Mouse (Mus musculus) mouse embryonic stem cell (cell line): Measurements from ENCODE around the gene Taf5.

Experiments
- in situ Hi-C, 2 experiments: fragments of 300-500 bp; cut with MboI; formaldehyde crosslinking; loops; 1 replicate in 1 of 2; 3 replicates in 1 of 2; pipeline ENCODE4 v1.14.3; 2019 to 2020; ENCODE audit warnings: low sequenced_read_pairs in 2 of 2, low pct_unique_long_range_greater_than_20kb in 1 of 2, mixed read lengths in 1 of 2; ENCODE audit not compliant: unreplicated experiment in 1 of 2

Taf5 gene

GRCm38 (mm10) chr19:47067096-47067882 is at the start of gene Taf5:
TSS of gene Taf5 (plus strand) at chr19:47067746.
- in situ Hi-C loops: no loop called here

- in situ Hi-C loops: no loop called here
Measured at GRCm38 (mm10) chr19:47017831-47018230, 49.7 kb upstream of the Taf5 start.

- in situ Hi-C loops: no loop called here
Measured at GRCm38 (mm10) chr19:47018330-47018729, 49.2 kb upstream of the Taf5 start.

GRCm38 (mm10) chr19:47019326-47019725 is 48.2 kb upstream of the Taf5 start:
- in situ Hi-C loops: no loop called here

DNA sequence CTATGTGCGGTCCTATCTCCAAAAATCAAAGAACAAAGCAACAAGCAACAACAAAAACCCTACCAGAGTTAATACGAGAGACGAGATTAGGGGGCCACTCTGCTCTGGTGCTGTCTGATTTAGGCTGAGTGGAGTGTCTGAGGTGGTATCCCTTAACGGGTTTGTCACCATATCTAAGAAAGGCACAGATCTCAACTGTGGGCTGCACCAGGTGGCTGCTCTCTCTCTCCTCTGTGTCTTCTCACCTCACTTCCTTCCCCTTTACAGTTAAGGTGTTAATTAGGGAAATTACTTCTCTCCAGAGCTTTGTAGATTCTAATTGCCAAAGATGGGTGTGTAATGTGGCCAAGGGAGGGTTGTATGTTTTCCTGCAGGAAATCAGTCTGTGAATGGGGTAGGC is 44.8 kb upstream of the Taf5 start:
- in situ Hi-C loops: no loop called here

DNA sequence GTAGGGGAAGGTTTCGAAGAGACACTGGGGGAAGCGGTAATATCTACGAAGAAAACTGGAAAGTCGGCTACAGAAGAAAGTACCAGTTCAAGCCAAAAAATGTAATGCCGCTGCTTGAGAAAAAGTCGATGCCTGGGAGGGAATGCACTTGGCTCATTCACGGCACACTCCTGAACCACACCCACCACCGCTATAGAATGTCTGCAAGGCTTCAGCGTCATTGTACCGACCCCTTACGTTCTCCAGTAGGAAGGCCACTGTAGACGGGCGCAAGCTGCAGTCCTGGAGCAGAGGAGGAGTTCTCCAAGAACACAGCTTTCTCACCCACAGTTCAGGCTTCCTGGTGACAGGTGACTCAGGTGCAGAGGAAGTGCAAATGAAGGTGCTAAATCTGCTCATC is 44.0 kb upstream of the Taf5 start:
- in situ Hi-C loops: no loop called here

DNA sequence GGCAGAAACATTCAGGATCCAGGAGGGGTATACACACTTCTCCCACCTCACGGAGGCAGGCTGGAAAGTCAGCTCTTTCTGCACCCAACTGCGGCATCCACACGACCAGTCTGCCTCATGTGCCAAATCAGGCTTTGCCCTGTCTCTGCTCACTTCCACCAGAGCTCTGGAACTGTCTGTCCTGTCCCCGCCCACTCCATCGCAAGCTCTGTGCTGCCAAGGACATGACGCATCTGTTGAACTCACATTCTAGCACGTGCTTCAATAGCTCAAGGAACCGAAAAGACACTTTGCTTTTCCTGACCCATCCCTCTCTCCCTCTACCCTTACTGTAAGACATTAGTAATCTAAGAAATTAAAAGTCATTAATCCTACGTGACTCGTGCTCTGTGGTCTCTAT is 42.6 kb upstream of the Taf5 start:
- in situ Hi-C loops: no loop called here

DNA sequence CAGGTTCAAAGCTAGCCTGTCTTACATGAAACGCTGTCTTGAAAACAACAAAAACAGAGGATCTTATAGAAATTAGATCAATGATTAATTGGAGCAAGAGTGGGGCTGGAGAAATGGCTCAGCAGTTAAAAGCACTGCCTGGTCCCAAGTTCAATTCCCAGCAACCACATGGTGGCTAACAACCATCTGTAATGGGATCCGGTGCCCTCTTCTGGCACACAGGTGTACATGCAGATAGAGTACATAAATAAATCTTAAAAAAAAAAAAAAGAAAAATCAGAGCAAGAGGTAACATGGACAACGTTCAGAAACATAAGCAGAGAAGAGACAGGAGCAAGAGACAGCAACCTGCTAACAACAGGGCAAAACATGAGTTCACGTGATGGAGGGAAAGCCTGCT is 41.0 kb upstream of the Taf5 start:
- in situ Hi-C loops: no loop called here

DNA sequence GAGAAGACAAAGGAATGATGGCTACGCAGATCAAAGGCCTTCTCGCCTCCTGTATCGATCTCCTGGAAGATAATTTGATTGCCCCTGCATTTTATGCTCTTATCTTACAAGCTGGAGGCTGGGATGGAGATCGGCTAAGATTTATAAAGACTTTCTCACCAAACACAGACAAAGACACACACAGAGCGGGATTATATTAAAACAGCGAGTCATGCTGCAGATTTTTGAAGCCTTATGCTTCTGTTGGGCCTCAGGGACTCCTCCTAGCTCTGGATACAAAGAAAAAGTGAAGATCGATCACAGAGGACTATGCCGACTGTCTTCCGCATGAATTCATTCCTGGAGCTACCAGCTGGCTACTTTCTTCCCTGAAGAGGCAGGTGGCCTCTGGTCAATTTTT is 37.8 kb upstream of the Taf5 start:
- in situ Hi-C loops: no loop called here

DNA sequence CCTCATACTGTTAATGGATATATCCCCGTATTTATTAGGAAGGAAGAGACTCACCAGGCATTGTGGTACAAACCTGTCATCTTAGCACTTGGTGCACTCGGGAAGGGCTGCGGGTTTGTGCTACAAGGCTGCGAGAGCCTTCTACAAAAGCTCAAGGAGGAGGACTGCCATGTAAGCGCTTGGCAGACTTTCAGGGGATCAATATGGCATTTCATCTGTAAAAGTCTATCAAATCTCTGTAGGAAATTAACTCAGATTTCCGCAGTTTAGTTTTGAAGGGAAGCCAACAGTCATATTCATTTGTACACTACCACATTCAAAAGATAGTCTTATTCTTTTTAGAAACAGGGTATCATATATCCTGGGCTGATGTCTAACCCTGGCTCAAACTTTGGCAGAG is 35.8 kb upstream of the Taf5 start:
- in situ Hi-C loops: no loop called here

GRCm38 (mm10) chr19:47034916-47035315 is 32.6 kb upstream of the Taf5 start:
- in situ Hi-C loops: no loop called here

DNA sequence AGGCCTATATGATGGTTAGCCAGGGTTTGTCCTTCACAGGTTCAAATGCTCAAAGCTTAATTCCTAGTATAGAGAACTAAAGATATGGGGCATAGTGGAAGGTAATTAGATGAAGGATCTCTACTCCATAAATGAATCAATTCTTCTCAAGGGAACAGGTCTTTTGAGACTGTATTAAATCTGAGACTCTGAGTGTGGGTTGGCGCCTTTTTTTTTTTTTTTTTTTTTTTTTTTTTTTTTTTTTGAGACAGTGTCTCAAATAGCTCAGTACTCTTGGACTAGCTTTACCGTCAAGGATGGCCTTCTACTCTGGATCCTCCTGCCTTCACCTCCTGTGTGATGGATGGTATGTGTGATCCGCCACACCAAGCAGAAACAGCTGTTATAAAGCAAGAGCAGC is 30.9 kb upstream of the Taf5 start:
- in situ Hi-C loops: no loop called here

DNA sequence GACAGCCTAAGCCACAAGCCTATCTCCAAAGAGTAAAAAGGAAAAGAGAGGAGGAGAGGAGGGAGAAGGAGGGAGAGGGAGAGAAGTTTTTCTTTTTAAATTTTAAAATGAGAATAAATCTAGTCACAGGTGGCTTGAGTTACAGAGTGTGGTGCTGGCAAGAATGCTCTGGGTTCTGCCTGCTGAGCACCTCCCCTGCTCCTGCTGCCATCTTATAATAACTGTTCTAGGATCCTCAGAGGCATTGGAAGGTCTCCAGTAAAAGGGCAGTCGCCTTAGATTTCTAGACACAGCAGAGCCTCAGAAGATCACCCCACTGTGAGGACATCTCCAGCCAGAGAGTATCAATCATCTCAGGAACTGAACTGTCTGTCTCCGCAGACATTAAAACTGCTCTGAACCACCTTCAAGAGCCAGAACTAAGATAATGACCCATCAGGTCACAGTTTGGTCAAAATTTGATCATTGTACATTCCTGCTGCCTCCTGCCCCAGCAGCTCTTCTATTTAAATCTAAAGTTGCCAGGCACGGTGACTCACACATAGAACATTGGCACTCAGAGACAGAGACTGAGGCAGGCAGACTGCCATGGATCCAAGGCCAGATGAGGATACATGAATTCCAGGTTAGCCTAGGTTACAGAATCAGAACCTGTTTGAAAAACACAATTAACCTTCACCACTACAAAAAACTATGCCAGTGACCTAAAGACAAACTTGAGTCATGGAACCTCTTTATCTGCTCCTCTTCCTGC is 26.6 kb upstream of the Taf5 start:
- in situ Hi-C loops: no loop called here

- in situ Hi-C loops: no loop called here
Measured at GRCm38 (mm10) chr19:47043608-47044007, 23.9 kb upstream of the Taf5 start.

DNA sequence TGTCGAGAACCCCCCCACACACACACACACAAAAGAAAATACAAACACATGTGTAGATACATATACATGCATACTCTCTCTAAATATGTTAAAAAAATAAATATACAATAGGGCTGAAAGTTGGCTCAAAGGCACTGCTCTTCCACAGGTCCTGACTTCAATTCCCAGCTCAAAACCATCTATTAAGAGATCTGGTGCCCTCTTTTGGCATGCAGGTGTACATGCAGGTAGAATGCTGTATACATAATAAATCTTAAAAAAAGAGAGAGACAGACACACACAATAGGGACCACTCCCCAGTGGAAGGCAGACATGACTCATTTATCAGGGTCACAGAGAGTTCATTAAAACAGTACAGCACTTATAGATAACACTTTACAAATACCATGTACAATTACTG is 21.2 kb upstream of the Taf5 start:
- in situ Hi-C loops: no loop called here

GRCm38 (mm10) chr19:47047236-47047833 is 20.2 kb upstream of the Taf5 start:
- in situ Hi-C loops: no loop called here

DNA sequence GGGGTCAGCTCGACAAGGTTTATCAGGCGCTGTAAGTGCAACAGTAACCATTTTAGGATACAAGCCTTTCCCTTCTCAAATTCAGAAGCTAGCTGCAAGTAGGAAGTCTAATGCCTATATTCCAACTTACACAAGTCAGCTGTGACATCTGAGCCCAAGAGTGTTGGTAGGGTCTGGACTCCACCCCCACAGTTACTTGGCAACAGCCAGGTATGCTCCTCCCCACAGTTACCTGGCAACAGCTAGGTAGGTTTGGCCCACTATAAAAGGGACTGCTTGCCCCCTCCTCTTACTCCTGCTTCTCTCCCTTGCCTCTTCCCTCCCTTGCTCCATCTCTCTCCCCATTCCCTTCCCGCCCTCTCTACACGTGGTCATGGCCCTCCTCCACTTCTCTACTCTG is 18.5 kb upstream of the Taf5 start:
- in situ Hi-C loops: no loop called here

- in situ Hi-C loops: no loop called here
Measured at GRCm38 (mm10) chr19:47049840-47050239, 17.7 kb upstream of the Taf5 start.

GRCm38 (mm10) chr19:47050271-47051032 is 17.1 kb upstream of the Taf5 start, which contains the start of gene Pcgf6:
TSS of gene Pcgf6 (minus strand) at chr19:47050906.
- in situ Hi-C loops: no loop called here
